Mouse (Mus musculus): ENCODE results near the gene Cfap74.

The Cfap74 gene

GRCm38 (mm10) chr4:155409058-155409776, at the start of gene Cfap74:
Gene Cfap74, plus strand, starts transcription at chr4:155409190.
- no peak for DNase-seq (ENCODE audit: low read depth)

DNA sequence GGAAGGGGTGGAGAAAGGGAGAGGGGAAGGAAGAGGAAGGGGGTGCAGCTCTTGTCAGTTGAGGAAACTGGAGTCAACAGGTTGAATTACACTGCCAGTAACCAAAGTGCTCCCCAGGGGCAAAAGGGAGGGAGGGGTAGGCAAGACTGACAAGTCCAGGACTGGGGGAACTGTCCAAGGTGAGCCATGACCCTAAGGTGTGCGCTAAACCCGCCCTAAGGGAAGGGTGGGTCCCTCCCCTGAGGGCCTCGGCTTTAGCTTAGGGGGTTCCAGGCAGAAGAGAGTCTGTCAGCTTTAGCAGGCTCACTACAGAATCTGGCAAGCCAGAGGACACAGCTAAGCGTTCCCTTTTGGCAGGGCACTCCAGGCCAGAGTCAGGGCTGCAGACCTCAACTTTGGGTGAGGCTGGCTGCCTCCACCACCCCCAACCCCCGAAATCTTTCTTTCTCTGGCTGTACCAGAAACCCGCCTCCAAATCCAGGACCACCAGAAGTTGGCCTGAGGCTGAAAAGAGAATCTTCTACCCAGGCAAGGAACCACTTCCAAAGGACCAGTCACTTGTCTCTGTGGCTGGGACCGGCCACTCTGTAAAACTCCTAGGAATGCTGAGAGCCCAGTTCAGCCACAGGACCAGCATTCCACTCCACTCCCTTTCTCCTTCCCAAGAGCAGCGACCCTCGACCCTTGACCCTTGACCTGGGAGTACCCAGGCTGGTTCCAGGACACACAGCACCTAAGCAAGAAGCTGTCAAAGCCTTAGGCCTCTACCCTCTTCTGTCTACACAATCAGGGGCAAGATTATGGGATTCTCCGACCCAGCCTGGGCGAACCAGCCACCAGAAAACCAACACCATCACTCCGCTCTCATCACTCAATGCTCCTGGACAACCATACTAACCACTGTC, 49.2 kb upstream of the Cfap74 start:
- DNase-seq (ENCODE audit: low read depth): no peak

DNA sequence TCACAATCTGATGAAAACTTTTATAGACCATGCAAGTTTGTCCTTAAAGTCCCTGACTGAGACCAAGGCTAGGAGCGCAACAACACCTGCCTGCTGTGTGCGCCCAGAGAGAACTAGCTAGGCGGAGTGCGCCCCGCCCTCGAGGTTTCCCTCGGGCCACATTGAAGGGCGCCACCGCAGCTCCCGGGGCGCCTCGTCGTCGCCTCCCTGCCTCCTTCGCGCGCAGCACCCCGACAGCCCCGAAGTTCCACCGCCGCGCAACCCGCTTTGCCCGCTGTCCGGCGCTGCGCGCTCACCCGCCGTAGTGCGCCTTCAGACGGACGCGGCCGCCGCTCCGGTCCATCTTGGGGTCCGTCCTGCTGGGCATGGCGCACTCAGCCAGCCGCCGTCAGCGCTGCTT, 48.1 kb upstream of the Cfap74 start:
- DNase-seq (ENCODE audit: low read depth): no peak

GRCm38 (mm10) chr4:155361303-155361791, 47.6 kb upstream of the Cfap74 start, which contains the start of gene Prkcz:
Gene Prkcz, minus strand, starts transcription at chr4:155361361.
- DNase-seq (ENCODE audit: low read depth): no peak

GRCm38 (mm10) chr4:155362443-155362842, 46.5 kb upstream of the Cfap74 start:
- DNase-seq (ENCODE audit: low read depth): no peak

DNA sequence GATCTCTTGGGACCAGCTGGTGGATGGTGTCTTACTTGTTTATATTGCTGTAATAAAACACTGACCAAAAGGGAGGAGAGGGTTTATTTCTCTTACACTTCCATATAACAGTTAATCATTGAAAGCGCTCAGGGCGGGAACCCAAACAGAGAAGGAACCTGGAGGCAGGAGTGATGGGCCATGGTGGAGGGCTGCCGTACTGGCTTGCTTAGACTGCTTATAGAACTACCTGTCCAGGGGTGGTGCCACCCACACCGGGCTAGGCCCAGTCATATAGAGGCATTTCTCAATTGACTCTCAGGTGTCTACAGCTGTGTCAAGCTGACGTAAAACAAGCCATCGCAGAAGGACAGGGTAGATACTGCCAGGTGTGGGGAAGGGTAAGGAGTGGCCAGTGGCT, 42.2 kb upstream of the Cfap74 start:
- DNase-seq (ENCODE audit: low read depth): no peak

DNA sequence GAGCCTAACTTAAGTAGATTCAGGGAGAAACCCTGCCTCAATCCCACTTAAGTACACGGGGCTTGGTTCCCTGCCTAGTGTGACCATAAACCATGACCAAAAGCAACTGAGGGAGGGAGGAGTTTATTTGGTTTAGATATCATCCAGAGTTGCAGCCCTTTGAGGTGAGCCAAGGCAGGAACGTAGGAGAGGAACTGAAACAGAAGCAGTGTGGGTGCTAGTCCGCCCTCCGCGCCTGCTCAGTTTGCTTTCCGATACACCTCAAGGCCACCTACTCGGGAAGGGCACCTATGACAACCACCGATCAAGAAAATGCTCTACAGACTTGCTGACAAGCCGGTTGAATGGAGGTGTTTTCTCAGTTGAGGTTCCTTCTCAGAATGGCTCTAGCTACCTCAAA, 41.3 kb upstream of the Cfap74 start:
- no peak for DNase-seq (ENCODE audit: low read depth)

DNA sequence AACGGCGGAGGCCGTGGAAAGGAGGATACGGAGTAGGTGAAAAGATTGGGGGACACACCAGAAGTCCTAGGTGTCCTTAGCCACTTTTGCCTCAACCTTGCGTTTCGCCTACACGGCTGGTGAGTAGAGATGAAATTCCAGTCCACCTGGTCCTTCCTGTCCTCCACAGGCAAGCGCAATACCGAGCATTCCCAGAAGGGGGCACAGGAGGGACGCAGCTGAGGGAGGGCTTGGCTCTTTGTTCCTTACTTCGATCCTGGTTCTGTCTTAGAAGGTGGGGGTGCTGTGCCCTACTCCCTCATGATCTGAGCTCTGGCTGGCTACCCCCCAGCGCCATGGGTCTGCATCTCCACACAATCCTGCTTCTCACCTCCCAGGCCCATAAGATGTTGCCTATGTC, 40.3 kb upstream of the Cfap74 start:
- peak; percentile 37 for DNase-seq (ENCODE audit: low read depth)

DNA sequence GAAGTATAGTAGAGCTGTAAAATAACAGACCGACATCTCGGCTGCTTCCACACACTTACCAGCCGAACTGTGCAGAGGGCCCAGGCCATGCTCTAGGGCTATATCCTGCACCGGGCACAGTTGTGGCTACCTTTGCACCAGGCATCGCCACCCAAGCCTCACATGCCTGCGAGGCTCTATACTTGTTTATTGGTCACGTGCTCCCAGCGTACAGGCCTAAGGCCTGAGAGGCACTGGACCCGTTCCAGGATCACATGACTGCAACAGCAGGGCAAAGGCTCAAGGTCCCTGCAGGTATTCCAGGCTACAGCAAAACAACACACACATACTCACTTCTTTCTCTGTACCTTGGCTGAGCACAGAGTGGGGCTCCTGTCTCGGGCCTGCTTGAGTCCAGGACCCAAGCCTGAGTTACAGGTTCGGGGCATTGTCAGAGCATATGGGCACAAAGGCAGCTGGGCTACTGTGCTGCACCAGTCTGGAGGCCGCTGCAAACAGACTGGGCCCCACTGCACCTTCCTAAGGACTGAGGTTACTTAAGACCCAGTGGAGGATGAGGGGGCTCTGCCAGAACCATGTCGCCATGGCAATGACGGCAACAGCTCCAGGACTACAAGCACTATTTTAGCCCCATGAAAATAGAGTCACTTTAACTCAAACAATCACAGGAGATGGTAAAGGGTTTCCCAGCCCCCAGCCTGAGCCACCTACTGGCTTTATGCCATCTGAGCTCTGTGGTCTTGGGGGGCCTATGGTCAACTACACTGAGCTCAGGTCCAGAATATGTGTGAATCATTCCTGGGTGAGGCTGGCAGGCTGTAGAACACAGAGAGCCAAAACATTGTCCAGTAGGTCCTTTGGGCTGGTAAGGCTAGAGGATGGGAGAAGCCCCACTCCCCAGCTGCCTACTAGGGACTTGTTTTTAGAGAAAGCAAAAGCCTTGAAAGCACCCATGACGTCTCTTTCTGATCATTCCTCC, 38.0 kb upstream of the Cfap74 start:
- no peak for DNase-seq (ENCODE audit: low read depth)

DNA sequence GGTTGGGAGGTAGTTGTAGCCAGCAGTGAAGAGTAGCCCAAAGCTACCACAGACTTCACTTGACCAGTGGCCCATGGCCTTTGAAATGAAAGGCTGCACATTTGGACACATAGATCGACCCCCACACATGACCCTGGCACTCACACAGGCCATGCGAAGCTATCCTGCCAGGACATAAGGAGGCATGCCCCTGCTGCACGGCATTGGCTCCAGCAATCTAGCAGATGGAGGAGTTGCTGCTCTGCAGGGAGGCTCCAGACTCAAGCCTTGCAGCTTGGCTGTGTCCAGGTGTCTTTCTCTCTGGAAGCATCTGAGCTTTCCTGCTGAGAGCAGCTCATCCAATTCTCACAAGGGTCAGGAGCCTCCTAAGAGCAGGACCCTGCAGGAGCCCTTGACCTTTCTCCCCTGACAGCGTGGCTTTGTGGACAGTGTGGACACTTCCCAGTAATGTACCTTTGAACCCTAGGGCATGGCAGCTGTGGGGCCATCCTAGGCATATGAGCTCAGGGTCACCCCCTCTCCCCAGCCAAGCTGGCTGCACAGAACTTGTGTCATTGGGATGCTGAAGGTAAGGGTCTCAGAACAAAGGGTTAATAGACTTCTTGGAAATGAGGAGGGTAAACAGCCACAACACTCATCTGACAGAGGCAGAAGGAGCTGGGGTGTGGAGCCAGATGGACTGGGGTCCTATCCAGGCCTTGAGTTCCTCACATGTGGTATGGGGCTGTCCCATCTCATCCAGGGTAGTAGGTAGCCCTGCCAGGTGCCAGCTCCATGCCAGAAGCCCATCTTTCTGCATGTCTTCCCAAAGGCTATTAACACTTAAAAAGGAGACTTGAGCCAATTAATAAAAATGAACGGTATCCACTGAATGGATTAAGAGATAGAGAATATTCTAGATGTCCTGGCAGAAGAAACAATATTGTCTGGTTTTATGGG, 36.9 kb upstream of the Cfap74 start:
- no peak for DNase-seq (ENCODE audit: low read depth)

DNA sequence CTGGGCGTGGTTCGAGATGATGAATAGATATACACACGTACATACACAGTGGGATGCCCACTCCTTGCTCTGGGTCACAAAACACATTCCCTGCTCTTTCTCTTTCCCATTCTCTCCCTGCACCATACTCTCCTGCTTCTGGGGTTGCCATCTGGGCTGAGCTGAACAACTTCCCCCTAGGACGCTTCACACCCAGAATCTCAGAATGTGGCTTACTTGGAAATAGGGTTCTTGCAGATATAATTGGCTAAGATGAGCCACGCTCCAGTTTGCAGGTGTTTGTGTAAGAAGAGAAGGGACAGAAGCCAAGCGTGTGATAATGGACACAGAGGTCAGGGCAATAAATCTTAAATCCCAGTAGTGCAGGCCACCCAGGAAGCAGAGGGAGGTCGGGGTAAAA, 27.0 kb upstream of the Cfap74 start:
- DNase-seq (ENCODE audit: low read depth): no peak

DNA sequence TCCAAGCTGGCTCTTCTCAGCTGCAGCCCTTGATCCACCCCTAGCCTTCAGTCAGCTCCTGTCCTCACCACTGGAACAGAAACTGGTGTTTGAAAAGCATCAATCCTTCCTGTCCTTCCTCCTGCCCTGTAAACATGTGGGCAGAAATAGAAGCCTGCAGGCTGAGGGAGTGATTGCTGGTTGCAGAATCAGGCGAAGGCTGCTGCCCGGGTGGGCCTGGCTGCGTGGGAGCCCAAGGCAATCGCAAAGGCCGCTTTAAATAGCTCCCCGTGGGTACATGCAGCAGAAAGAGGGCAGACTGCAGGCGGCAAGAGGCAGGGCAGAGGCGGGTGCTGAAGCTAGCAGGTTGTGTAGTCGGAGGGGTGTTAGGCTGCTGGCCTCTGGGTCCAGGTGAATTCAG, 26.2 kb upstream of the Cfap74 start:
- DNase-seq (ENCODE audit: low read depth): no peak

DNA sequence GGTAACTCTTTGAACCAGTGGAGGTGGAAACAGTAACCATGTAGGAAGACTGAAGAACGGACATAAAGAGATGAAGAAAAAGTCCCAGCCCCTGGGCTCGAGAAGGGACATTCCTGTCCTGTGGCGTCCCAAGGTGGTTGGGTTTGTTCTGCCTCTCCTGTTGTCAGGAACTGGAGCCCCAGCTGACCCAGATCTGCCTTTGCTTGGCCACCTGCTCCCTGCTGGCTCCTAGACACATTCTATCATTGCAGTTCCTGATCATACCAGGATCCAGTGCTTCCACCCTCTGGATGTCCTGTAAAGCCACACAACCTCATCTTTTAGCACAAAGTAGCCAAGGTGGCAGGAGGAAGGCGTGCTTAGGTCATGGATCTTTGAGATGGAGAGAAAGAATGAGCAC, 25.7 kb upstream of the Cfap74 start:
- DNase-seq (ENCODE audit: low read depth): no peak

GRCm38 (mm10) chr4:155387166-155387565, 21.8 kb upstream of the Cfap74 start:
- DNase-seq (ENCODE audit: low read depth): no peak

- DNase-seq (ENCODE audit: low read depth): no peak
These were observed 13.5 kb upstream of the Cfap74 start for GRCm38 (mm10) chr4:155395471-155395870.

DNA sequence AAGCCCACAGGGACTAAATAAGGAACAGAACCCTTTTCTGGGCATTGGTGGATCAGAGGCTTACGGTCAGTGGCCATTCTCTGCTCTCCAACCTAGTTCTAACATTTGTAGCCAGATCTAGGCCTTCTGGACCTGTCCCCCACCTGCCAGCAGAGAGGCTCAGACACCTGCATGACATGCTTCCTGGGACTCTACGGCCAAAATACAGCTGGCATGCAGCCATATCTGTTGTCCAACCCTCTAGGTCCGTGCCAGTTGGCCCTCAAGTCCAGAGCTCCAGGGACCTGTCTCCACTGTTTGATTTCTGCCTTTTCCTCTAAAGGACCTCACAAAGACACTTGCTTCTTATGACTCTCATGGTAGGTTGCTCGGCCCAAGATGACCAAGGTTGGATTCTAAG, 12.2 kb upstream of the Cfap74 start:
- DNase-seq (ENCODE audit: low read depth): no peak

DNA sequence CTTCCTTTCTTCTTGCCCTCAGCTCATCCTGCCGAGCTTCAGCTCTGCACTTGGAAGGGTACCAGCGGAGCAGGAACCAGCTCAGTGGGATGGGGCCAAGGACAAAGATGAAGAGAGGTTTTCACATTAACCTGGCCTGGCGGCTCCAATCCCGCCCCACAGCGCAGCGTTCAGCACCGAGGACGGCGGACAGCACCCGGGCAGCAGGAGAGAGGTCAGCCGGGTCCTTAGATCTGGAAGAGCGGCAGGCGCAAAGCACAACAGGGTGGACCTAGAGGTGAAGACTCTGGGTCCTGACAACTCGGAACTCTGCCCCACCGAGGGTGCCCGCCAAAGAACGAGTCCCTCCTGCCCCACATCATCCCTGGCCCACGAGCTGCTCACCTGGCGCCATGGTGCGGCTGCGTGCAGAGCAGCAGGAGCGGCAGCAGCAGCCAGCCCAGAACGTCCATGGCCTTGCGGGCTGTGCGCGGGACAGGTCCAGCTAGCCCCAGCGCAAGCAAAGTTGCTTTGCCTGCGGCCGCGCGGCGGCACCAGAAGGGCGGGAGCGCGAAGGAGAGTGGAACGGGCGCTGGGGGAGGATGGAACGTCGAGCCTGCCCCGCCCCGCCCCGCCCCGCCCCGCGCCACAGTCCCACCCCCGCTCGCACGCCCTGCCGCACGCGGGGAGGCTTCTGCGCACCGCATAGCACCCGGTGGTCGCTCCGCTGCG, 11.3 kb upstream of the Cfap74 start, which contains the start of gene Gabrd:
TSS of gene Gabrd (minus strand) at position 602 of the 711 bp plus-strand sequence.
- no peak for DNase-seq (ENCODE audit: low read depth)

- DNase-seq (ENCODE audit: low read depth): no peak
These were observed 10.8 kb upstream of the Cfap74 start for GRCm38 (mm10) chr4:155398222-155398540.

- no peak for DNase-seq (ENCODE audit: low read depth)
These were observed 7.9 kb upstream of the Cfap74 start for GRCm38 (mm10) chr4:155401121-155401520.

DNA sequence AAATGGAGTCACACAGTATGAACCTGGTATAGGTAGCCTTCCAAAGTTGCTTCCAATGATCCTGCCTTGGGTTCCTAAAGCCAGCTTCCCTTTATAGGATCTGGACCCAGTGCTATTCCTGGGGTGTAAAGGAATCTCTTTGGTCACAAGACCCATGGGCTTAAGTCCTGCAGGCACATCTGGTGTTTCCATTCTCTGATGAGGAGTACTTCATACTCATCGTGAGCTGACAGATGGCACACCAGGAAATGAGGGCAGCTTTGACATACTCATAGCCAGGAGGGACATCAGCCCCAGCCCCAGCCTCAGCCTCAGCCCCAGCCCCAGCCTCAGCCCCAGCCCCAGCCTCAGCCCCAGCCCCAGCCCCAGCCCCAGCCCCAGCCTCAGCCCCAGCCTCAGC, 6.5 kb upstream of the Cfap74 start:
- DNase-seq (ENCODE audit: low read depth): no peak
